Mouse (Mus musculus) intestine, postnatal 0 days (tissue): ENCODE data around the gene Ell. TPM values are rescaled to one million over a fixed set of nuclear protein-coding genes. Genes with fewer than 3 reads are reported as not detected.

Experiments
- ATAC-seq: fragments of 200-750 bp; cut with Nextera tagmentation; 2 replicates; pipeline ENCODE4 v1.8.0; 2017; ENCODE audit warnings: mild to moderate bottlenecking, moderate TSS enrichment, moderate library complexity
- H3K27ac ChIP-seq: fragments of 300-500 bp; sonication (generic); 2 replicates; pipeline ENCODE4 v1.5.1; 2014; ENCODE audit warnings: mild to moderate bottlenecking, low read depth, low read length, moderate library complexity
- H3K27me3 ChIP-seq: fragments of 300-500 bp; sonication (generic); replicated peaks from 2 replicates; pipeline ENCODE4 v1.6.1; 2014; ENCODE audit warnings: low read length, mixed read lengths; ENCODE audit not compliant: control insufficient read depth, insufficient read depth
- H3K36me3 ChIP-seq: fragments of 300-500 bp; sonication (generic); 2 replicates; pipeline ENCODE4 v1.6.1; 2014; ENCODE audit warnings: mild to moderate bottlenecking, moderate library complexity; ENCODE audit not compliant: control insufficient read depth, insufficient read depth
- H3K4me1 ChIP-seq: fragments of 300-500 bp; sonication (generic); replicated peaks from 2 replicates; pipeline ENCODE4 v1.6.1; 2014; ENCODE audit warnings: antibody characterized with exemption, low read length, mixed read lengths; ENCODE audit not compliant: control insufficient read depth, insufficient read depth
- H3K4me2 ChIP-seq: fragments of 300-500 bp; sonication (generic); replicated peaks from 2 replicates; pipeline ENCODE4 v1.6.1; 2014; ENCODE audit warnings: low read depth, mild to moderate bottlenecking, moderate library complexity
- H3K4me3 ChIP-seq: fragments of 300-500 bp; sonication (generic); 2 replicates; pipeline ENCODE4 v1.5.1; 2014; ENCODE audit warnings: low read depth, low read length
- H3K9ac ChIP-seq: fragments of 300-500 bp; sonication (generic); 2 replicates; pipeline ENCODE4 v1.6.1; 2014; ENCODE audit warnings: mild to moderate bottlenecking, low read depth, low read length
- H3K9me3 ChIP-seq: fragments of 300-500 bp; sonication (generic); 2 replicates; pipeline ENCODE4 v1.6.1; 2016; ENCODE audit warnings: mixed run types; ENCODE audit not compliant: control insufficient read depth
- CTCF ChIP-seq: sonication (generic); IDR thresholded peaks from 2 replicates; pipeline ENCODE4 v1.5.1; 2016; ENCODE audit warnings: low read depth, mild to moderate bottlenecking, control low read depth, antibody characterized with exemption, moderate library complexity
- WGBS: fragments of 180-500 bp; shearing (Covaris S2); extraction: QIAGEN DNeasy Blood & Tissue Kit; methylation state at CpG from one replicate; pipeline ENCODE4 v1.1.7; 2014; 5-methylcytosine and 5-hydroxymethylcytosine counted together
- polyA plus RNA-seq: library from polyadenylated mRNA; unstranded; fragments of >200 nt; fragmentation: Nextera tagmentation; extraction: Ambion mirVana; gene quantifications from 2 replicates; pipeline ENCODE4 v1.2.1, GENCODE M21; 2015

Ell gene
- polyA plus RNA-seq, 1 experiment from 2014 or later: 13.0 TPM

DNA sequence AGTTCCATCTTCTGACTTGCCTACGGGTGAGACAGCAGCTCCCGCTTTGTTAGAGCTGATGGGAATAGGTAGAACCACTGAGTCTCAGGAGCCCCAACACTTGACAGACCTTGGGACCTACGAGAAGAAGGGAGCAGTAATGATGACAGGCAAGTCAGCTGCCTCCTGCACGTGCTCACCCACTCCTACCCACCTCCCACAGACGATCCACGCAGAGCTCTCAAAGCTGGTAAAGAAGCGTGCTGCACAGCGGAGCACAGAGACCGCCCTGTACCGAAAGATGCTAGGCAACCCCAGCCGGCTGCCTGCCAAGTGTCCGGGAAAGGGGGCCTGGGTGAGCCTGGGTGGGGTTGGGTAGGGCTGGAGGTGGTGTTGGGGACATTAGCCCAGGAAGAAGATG is 5.0 kb upstream of the Ell start:
- H3K27ac ChIP-seq: 0 out of 2 replicates have a peak overlapping the region, but pooled peaks have one; percentile 4
- H3K9ac ChIP-seq: no peak overlapping the region
- no peak for TF ChIP-seq CTCF
- H3K4me2 ChIP-seq: no peak overlapping the region
- no peaks in the 10 kb centered on the region for H3K4me1 ChIP-seq
- no peaks in the 10 kb centered on the region for H3K9me3 ChIP-seq
- ATAC-seq: no peak
- WGBS: 93% methylated on average over 12 of the region's 12 CpGs
- no peaks in the 10 kb centered on the region for H3K27me3 ChIP-seq
- H3K36me3 ChIP-seq: peaks cover 64% of the 10 kb centered on the region
- no peak overlapping the region for H3K4me3 ChIP-seq

DNA sequence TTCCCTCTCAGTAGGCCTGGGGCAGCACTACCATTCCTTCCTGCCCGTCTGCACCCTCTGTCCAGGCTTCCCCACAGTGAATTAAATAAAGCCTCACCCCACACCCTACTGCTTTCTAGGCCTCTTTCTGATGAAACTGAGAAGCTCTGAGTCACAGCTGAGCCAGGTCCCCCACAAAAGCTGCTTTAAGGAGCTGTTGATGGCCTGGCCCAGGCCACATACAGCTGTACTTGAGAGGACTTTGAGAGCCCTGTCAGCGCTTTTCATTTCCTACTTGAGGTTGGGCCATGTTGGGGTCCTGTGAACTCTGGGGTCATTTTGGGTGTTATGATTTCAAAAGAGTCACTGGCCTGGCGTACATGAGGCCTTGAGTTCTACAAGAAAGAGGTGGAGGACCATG is 4.0 kb upstream of the Ell start:
- no peak overlapping the region for H3K4me2 ChIP-seq
- no peak overlapping the region for H3K9ac ChIP-seq
- no peak for ATAC-seq
- 0 out of 2 replicates have a peak overlapping the region, but pooled peaks have one; percentile 4 for H3K27ac ChIP-seq
- 87% methylated on average over 3 of the region's 3 CpGs for WGBS
- H3K36me3 ChIP-seq: peaks cover 64% of the 10 kb centered on the region
- no peak for TF ChIP-seq CTCF
- no peaks in the 10 kb centered on the region for H3K9me3 ChIP-seq
- no peak overlapping the region for H3K4me3 ChIP-seq
- H3K4me1 ChIP-seq: no peaks in the 10 kb centered on the region
- H3K27me3 ChIP-seq: no peaks in the 10 kb centered on the region

DNA sequence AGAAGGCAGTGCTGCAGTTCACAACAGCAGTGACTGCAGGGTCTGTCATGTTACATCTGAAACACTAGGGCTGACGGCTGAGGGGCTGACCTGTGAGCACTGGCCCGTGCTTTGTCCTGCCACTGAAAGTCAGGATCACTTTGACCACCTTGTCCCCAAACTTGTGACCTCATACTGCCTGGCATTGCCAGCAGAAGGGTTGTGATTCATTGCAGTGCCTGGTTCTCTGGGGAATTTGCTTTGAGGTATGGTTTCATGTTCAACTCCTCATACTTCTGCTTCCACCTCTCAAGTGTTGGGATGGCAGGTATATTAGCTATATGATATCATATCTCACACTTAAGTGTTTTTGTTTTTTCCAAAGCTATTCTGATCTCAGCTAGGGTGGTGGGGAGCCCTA is 3.6 kb upstream of the Ell start:
- H3K9ac ChIP-seq: no peak overlapping the region
- no peak overlapping the region for H3K4me3 ChIP-seq
- H3K4me2 ChIP-seq: no peak overlapping the region
- WGBS: 96% methylated on average over 2 of the region's 2 CpGs
- peaks cover 59% of the 10 kb centered on the region for H3K36me3 ChIP-seq
- no peaks in the 10 kb centered on the region for H3K9me3 ChIP-seq
- H3K27ac ChIP-seq: no peak overlapping the region
- no peak for ATAC-seq
- TF ChIP-seq CTCF: no peak
- no peaks in the 10 kb centered on the region for H3K27me3 ChIP-seq
- no peaks in the 10 kb centered on the region; the same call in 1 of the 2 replicates for H3K4me1 ChIP-seq

DNA sequence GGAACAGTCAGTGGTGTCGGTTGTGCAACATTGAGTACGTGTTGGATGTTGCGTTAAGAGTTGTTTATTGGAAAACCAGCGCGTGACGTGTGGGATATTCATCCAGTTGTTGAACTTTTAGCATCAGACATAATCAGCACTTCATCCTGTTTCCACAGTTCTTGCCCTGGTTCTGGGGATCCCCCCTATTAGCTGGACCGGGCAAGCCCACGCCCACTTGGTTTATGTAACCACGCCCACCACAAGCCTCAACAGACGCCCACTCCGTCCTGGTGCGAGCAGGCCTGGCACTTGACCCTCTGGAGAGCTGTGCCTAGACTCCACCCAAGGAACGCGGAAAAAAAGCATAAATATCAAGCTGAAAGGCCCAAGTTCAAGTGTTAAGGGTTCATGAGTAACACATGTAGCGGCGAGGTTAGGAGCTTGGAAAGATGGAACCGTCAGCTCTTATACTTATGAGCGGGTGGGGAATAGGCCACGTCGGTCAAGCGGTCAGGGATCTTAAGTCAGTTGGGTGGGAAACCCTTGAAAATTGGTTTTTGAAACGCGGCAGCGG is 1.2 kb upstream of the Ell start:
- WGBS: 5% methylated on average over 24 of the region's 24 CpGs
- Histone ChIP-seq H3K4me2 (peak overlapping the region; percentile 91), H3K27ac (peak overlapping the region; percentile 91), H3K27me3 (no peaks in the 10 kb centered on the region), H3K4me1 (no peaks in the 10 kb centered on the region; the same call in 1 of the 2 replicates), H3K36me3 (peaks cover 35% of the 10 kb centered on the region), H3K9me3 (no peaks in the 10 kb centered on the region), H3K9ac (peak overlapping the region; percentile 84), H3K4me3 (peak overlapping the region; percentile 82)
- no peak for TF ChIP-seq CTCF
- ATAC-seq: peak; percentile 22

DNA sequence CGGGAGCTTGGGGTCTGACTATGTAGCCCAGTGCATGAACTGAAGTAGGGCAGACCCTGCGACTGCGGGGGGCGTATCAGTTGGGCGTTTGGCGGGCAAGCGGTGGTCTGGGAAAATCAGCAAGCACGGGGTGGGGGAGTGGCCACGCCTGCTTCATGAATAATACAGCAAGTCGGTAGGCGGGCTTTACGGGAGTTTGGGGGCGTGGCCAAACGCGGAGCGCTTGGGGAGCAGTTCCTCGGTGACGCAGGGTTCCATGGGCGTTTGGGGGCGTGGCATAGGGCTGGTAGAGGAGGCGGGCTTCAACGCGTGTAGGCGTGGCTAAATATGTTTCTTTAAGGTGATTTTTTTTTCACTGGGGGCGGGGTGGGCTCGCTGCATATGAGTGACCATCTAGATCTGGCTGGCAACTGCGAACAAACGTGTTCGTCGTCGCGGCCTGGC is 602 bp upstream of the Ell start:
- peak overlapping the region; percentile 91 for H3K27ac ChIP-seq
- ATAC-seq: peak; percentile 64
- peaks cover 1% of the 10 kb centered on the region for H3K4me1 ChIP-seq
- WGBS: under 1% methylated on average over 32 of the region's 32 CpGs
- H3K4me2 ChIP-seq: peak overlapping the region; percentile 91
- H3K9ac ChIP-seq: peak overlapping the region; percentile 84
- H3K36me3 ChIP-seq: peaks cover 31% of the 10 kb centered on the region
- no peaks in the 10 kb centered on the region for H3K9me3 ChIP-seq
- H3K27me3 ChIP-seq: no peaks in the 10 kb centered on the region
- no peak for TF ChIP-seq CTCF
- H3K4me3 ChIP-seq: peak overlapping the region; percentile 82

DNA sequence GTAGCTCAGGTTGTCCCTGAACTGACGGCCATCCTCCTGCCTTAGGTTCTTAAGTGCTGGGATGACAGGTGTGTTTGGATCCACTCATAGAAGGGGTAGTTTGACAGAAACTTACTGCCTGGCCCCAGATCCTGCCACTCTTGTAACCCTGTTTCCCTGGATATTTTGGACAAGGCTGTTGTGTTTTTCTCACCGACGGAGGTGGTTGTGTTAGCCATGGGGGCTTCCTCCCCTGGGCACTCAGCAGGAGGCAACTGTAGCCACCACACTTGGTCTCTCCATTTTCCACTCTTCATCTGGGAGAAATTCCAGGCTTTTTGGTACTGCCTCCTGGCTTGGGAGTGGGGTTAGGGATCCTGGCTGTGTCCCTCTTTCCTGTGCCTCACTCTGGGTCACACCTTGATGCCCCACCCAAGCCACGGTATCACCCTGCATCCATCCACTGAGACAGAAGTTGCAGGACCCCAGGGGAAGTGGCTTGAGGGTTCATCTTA is 803 bp downstream of the Ell start:
- Histone ChIP-seq H3K9ac (peak overlapping the region; percentile 84), H3K27me3 (no peaks in the 10 kb centered on the region), H3K4me1 (peaks cover 10% of the 10 kb centered on the region), H3K4me3 (peak overlapping the region; percentile 82), H3K4me2 (peak overlapping the region; percentile 91), H3K27ac (peak overlapping the region; percentile 91), H3K36me3 (peaks cover 16% of the 10 kb centered on the region), H3K9me3 (no peaks in the 10 kb centered on the region)
- ATAC-seq: no peak
- no peak for TF ChIP-seq CTCF
- 6% methylated on average over 4 of the region's 4 CpGs for WGBS
